Mouse (Mus musculus): ENCODE data around the gene Arhgap27.

- TF ChIP-seq CTCF (IDR thresholded peaks at IDR 0.05; ENCODE audit: extremely low read depth, insufficient read depth, low read length): no peak
- no peak for TF ChIP-seq POLR2A (IDR thresholded peaks at IDR 0.05; ENCODE audit: extremely low read depth, insufficient read depth, low read length)
Measured at GRCm38 (mm10) chr11:103358316-103358715, 5.2 kb downstream of the Arhgap27 start.
